Mouse (Mus musculus) brain, embryonic 14.5 days (tissue): ENCODE data around the gene Wipf2.

Experiments used
- CTCF ChIP-seq: fragments of 200-500 bp; IDR thresholded peaks from 2 replicates; pipeline ENCODE4 v1.5.1; 2012; ENCODE audit warnings: inconsistent platforms, mild to moderate bottlenecking, moderate library complexity, borderline replicate concordance; ENCODE audit not compliant: insufficient read depth, insufficient read length; ENCODE audit errors: extremely low read depth
- POLR2A ChIP-seq: fragments of 200-500 bp; IDR thresholded peaks from 2 replicates; pipeline ENCODE4 v1.6.1; 2012; ENCODE audit warnings: mild to moderate bottlenecking, inconsistent platforms, borderline replicate concordance; ENCODE audit not compliant: poor library complexity, insufficient read depth, insufficient read length, severe bottlenecking; ENCODE audit errors: extremely low read depth

- TF ChIP-seq CTCF = no peak
- TF ChIP-seq POLR2A = no peak
Measured at GRCm38 (mm10) chr11:98837917-98838316, 25.5 kb upstream of the Wipf2 start.
